Mouse (Mus musculus) hindbrain, embryonic 10.5 days (tissue): ENCODE results near the gene Lbx1. TPM values are rescaled to one million over a fixed set of nuclear protein-coding genes. Genes with fewer than 3 reads are reported as not detected.

Experiments
- DNase-seq: peaks from one replicate; pipeline ENCODE4 v3.0.0-alpha.2; 2017; ENCODE audit warnings: low spot score
- H3K27ac ChIP-seq: fragments of 300-500 bp; sonication (generic); 2 replicates; pipeline ENCODE4 v1.5.1; 2016; ENCODE audit warnings: mild to moderate bottlenecking, moderate library complexity
- H3K27me3 ChIP-seq: fragments of 300-500 bp; sonication (generic); 2 replicates; pipeline ENCODE4 v1.6.1; 2016; ENCODE audit warnings: mild to moderate bottlenecking; ENCODE audit not compliant: poor library complexity, insufficient read depth, severe bottlenecking
- H3K36me3 ChIP-seq: fragments of 300-500 bp; sonication (generic); 2 replicates; pipeline ENCODE4 v1.6.1; 2016; ENCODE audit warnings: mild to moderate bottlenecking, moderate library complexity
- H3K4me1 ChIP-seq: fragments of 300-500 bp; sonication (generic); replicated peaks from 2 replicates; pipeline ENCODE4 v1.6.1; 2016; ENCODE audit warnings: mild to moderate bottlenecking
- H3K4me3 ChIP-seq: fragments of 300-500 bp; sonication (generic); 2 replicates; pipeline ENCODE4 v1.5.1; 2016; ENCODE audit warnings: mild to moderate bottlenecking, moderate library complexity
- H3K9me3 ChIP-seq: fragments of 300-500 bp; sonication (generic); 2 replicates; pipeline ENCODE4 v1.6.1; 2016; ENCODE audit warnings: mild to moderate bottlenecking, moderate library complexity
- WGBS: fragments of 180-500 bp; shearing (Covaris S2); methylation state at CpG from one replicate; pipeline ENCODE4 v1.1.7; 2016; 5-methylcytosine and 5-hydroxymethylcytosine counted together
- polyA plus RNA-seq: library from polyadenylated mRNA; unstranded; fragments of >200 nt; fragmentation: Nextera tagmentation; extraction: Ambion mirVana; gene quantifications from 2 replicates; pipeline ENCODE4 v1.2.1, GENCODE M21; 2016

The Lbx1 gene
- polyA plus RNA-seq, 1 experiment from 2014 or later, result 8.9 TPM

DNA sequence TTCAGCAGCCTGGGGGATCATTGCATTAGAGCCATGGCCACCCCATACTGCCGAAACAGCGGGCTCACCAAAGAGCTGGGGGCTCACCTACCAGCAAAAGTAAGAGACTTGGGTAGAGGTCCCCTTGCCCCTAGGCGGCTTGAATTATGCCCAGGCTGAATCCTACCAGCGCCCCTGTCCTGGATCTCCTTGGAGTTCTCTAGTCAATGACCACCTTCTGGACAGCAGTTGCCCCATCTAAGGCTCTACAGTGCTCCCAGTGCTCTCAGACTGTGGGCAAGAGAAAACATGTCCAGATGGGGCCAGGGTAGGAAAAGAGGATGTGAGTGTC lies 6.4 kb upstream of the Lbx1 start:
- H3K9me3 ChIP-seq, result no peaks in the 10 kb centered on the region
- H3K27ac ChIP-seq, result no peak overlapping the region
- H3K36me3 ChIP-seq, result no peaks in the 10 kb centered on the region
- H3K4me1 ChIP-seq, result peaks cover 15% of the 10 kb centered on the region; the same call in 1 of the 2 replicates
- WGBS, result 5% methylated on average over 4 of the region's 4 CpGs
- no peak overlapping the region for H3K4me3 ChIP-seq
- H3K27me3 ChIP-seq, result peaks cover 100% of the 10 kb centered on the region
- DNase-seq, result no peak

- H3K4me1 ChIP-seq, result peaks cover 33% of the 10 kb centered on the region
- 8% methylated on average over 2 of the region's 2 CpGs for WGBS
- H3K36me3 ChIP-seq, result no peaks in the 10 kb centered on the region
- H3K4me3 ChIP-seq, result no peak overlapping the region
- H3K27me3 ChIP-seq, result peaks cover 100% of the 10 kb centered on the region
- DNase-seq, result no peak
- H3K27ac ChIP-seq, result no peak overlapping the region
- H3K9me3 ChIP-seq, result no peaks in the 10 kb centered on the region
These were observed 4.4 kb upstream of the Lbx1 start for GRCm38 (mm10) chr19:45240026-45240425.

- no peak for DNase-seq
- H3K36me3 ChIP-seq, result no peaks in the 10 kb centered on the region
- no peak overlapping the region for H3K27ac ChIP-seq
- no peak overlapping the region for H3K4me3 ChIP-seq
- WGBS, result 16% methylated on average over 1 of the region's 1 CpGs
- peaks cover 100% of the 10 kb centered on the region for H3K27me3 ChIP-seq
- peaks cover 38% of the 10 kb centered on the region for H3K4me1 ChIP-seq
- no peaks in the 10 kb centered on the region for H3K9me3 ChIP-seq
These were observed 3.6 kb upstream of the Lbx1 start for GRCm38 (mm10) chr19:45239191-45239590.

- H3K36me3 ChIP-seq, result no peaks in the 10 kb centered on the region
- H3K4me3 ChIP-seq, result no peak overlapping the region
- H3K9me3 ChIP-seq, result no peaks in the 10 kb centered on the region
- WGBS, result 3% methylated on average over 3 of the region's 3 CpGs
- no peak overlapping the region for H3K27ac ChIP-seq
- peak; percentile 12 for DNase-seq
- peaks cover 38% of the 10 kb centered on the region for H3K4me1 ChIP-seq
- H3K27me3 ChIP-seq, result peaks cover 100% of the 10 kb centered on the region
These were observed 2.1 kb upstream of the Lbx1 start for GRCm38 (mm10) chr19:45237665-45238209.

DNA sequence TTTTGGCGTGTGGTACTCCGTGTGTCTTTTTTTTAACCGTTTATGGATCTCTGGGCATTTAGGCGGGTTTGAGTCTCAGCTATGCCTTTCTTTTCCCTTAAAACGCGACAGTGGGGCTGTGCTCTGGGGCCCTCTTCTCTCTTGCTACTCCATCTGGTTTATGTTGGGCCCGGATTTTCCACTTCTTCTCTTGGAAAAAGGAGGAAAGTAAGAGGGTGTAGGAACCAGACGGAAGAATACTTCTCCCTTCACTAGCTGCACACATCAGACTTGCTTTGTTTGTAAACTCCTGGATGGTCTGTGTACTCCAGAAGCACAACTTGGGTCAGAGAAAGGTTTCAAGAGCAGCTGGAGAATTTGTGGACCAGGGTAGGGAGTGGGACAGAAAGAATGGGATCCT lies 1.5 kb upstream of the Lbx1 start:
- H3K27ac ChIP-seq, result no peak overlapping the region
- H3K36me3 ChIP-seq, result no peaks in the 10 kb centered on the region
- no peaks in the 10 kb centered on the region for H3K9me3 ChIP-seq
- H3K4me1 ChIP-seq, result peaks cover 31% of the 10 kb centered on the region
- 2% methylated on average over 8 of the region's 8 CpGs for WGBS
- DNase-seq, result no peak
- peak overlapping the region; percentile 38; the same call in 1 of the 2 replicates for H3K4me3 ChIP-seq
- peaks cover 100% of the 10 kb centered on the region for H3K27me3 ChIP-seq

- Histone ChIP-seq H3K27me3 (peaks cover 100% of the 10 kb centered on the region), H3K4me3 (peak overlapping the region; percentile 38), H3K9me3 (no peaks in the 10 kb centered on the region), H3K36me3 (no peaks in the 10 kb centered on the region), H3K4me1 (peaks cover 37% of the 10 kb centered on the region), H3K27ac (peak overlapping the region; percentile 50; the same call in 1 of the 2 replicates)
- peak; percentile 66 for DNase-seq
- WGBS, result under 1% methylated on average over 39 of the region's 39 CpGs
These were observed 841 bp upstream of the Lbx1 start for GRCm38 (mm10) chr19:45236363-45236942.

DNA sequence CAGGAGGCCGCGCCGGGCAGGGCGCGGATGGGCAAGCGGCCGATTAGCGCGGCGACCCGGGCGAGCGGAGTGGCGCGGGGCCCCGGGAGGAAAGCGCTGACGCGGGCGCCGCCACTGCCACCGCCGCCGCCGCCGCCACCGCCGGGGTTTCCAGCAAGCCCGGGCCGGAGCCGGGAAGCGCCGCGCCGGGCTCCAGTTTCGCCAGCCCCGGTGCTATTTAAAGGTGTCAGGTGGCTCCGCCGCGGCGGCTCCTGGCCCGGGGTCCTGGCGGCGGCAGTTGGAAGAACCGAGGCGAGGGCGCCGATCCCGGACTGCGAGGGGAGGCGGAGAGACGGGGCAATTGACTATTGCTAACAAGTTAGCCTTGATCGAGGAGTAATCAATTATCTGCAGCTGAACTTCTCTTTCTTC lies 276 bp downstream of the Lbx1 start:
- H3K9me3 ChIP-seq, result no peaks in the 10 kb centered on the region
- no peak for DNase-seq
- no peaks in the 10 kb centered on the region for H3K36me3 ChIP-seq
- H3K4me1 ChIP-seq, result peaks cover 49% of the 10 kb centered on the region
- H3K27ac ChIP-seq, result peak overlapping the region; percentile 36; the same call in 1 of the 2 replicates
- H3K27me3 ChIP-seq, result peaks cover 100% of the 10 kb centered on the region
- WGBS, result under 1% methylated on average over 53 of the region's 53 CpGs
- H3K4me3 ChIP-seq, result peak overlapping the region; percentile 38

- no peaks in the 10 kb centered on the region for H3K36me3 ChIP-seq
- under 1% methylated on average over 42 of the region's 42 CpGs for WGBS
- peak overlapping the region; percentile 36 for H3K27ac ChIP-seq
- peaks cover 54% of the 10 kb centered on the region for H3K4me1 ChIP-seq
- peak; percentile 69 for DNase-seq
- peak overlapping the region; percentile 38 for H3K4me3 ChIP-seq
- H3K9me3 ChIP-seq, result no peaks in the 10 kb centered on the region
- peaks cover 100% of the 10 kb centered on the region for H3K27me3 ChIP-seq
These were observed 811 bp downstream of the Lbx1 start for GRCm38 (mm10) chr19:45234771-45235231.

DNA sequence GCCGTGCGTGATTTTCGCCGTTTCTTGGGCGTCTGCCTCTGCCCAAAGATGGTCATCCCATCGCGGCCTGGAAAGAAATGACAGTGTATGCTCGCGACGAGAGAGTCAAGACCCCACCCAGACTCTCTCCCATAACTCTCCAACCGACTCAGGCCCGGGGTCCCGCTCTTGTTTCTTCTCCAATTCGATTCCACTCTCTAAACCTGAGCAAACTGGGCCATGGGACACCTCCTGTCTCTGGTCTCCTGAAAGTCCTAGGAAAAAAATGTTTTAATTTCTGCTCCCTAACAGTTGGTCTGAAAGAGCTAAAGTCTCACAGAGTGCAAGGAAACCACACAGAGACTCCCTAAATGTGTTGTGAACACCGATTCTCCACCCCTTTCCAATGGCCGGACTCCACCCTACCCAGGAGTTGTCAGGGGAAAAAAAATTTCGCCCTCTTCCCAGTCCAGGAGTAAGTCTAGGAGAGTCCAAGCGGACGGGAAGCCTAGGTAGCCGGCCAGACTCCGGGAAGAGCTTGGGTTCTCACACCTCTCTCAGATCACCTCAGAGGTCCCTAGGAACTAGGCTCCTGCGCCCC lies 1.3 kb downstream of the Lbx1 start:
- Histone ChIP-seq H3K9me3 (no peaks in the 10 kb centered on the region), H3K4me1 (peaks cover 59% of the 10 kb centered on the region), H3K36me3 (no peaks in the 10 kb centered on the region), H3K27ac (peak overlapping the region; percentile 40), H3K27me3 (peaks cover 100% of the 10 kb centered on the region), H3K4me3 (peak overlapping the region; percentile 38)
- WGBS, result 1% methylated on average over 22 of the region's 22 CpGs
- peak; percentile 58 for DNase-seq

GRCm38 (mm10) chr19:45233496-45234127 lies 2.0 kb downstream of the Lbx1 start:
- no peaks in the 10 kb centered on the region for H3K36me3 ChIP-seq
- H3K4me1 ChIP-seq, result peaks cover 65% of the 10 kb centered on the region
- H3K27me3 ChIP-seq, result peaks cover 100% of the 10 kb centered on the region
- peak; percentile 58 for DNase-seq
- peak overlapping the region; percentile 40 for H3K27ac ChIP-seq
- no peaks in the 10 kb centered on the region for H3K9me3 ChIP-seq
- H3K4me3 ChIP-seq, result peak overlapping the region; percentile 38
- under 1% methylated on average over 60 of the region's 60 CpGs for WGBS

DNA sequence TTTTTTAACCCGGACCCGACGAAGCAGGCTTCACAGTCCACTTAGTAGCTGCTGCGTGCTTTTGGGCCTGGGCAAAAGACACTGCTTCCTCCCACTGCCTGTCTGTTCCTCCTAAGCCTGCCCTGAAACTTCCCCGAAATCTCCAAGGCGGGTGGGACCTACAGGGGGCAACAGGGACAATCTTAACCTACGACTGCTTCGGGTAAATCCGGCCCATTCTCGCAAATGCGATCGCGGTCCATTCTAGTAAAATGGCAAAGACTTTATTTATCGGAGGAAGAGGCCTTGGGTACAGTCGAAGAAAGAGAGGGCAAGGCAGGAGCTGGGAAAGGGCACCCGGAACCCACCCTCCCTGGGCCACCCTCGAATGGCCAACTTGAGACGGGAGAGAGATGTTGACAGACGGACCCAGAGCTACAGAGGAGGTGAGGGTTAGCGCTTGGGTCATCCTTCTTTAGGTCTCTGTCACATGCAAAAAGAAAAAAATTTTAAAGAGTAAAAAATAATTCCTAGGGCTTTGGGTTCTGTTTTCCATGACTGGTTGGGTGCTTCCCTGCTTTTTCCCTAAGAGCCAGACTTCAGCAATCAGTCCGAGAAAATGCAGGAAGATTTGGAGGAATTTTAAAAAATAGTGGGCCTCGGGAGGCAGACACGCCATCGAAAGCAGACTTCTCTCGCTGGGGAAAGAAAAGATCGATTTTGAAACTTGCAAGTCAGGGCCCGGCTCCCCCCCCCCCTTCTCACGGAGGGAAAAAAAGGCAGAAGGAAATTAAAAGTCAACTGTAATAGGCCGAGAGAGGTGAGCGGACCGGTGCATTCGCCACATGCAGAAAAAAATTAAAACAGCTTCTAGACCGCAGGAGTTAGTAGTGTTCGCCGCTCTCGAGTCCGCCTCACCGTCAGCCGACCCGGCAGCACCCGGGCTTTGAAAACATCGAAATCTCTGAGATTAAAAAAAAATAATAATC lies 2.9 kb downstream of the Lbx1 start:
- Histone ChIP-seq H3K27me3 (peaks cover 100% of the 10 kb centered on the region), H3K36me3 (no peaks in the 10 kb centered on the region), H3K4me1 (peaks cover 65% of the 10 kb centered on the region), H3K4me3 (peak overlapping the region; percentile 38), H3K9me3 (no peaks in the 10 kb centered on the region), H3K27ac (no peak overlapping the region)
- 1% methylated on average over 42 of the region's 42 CpGs for WGBS
- DNase-seq, result peak; percentile 47

DNA sequence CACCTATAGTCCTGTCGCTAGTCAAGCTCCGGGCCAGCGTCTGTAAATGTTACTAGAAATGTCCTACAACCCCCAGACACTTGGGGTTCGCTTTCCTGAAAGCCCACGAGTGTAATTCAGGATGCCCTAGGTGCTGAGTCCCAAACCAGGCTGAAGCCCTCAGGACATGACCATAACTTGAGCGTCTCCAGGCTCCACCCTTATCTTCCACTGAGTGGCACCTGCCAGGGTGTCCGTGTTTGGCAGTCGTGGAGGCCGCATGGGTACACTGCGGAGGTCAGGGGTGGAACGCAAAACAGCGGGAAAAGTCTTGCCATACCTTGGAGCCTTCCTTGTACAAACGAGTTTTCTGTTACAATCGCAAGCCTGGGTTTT lies 3.6 kb downstream of the Lbx1 start:
- no peak for DNase-seq
- no peaks in the 10 kb centered on the region for H3K36me3 ChIP-seq
- H3K27me3 ChIP-seq, result peaks cover 100% of the 10 kb centered on the region
- 1% methylated on average over 14 of the region's 14 CpGs for WGBS
- H3K9me3 ChIP-seq, result no peaks in the 10 kb centered on the region
- peak overlapping the region; percentile 68 for H3K27ac ChIP-seq
- peaks cover 65% of the 10 kb centered on the region for H3K4me1 ChIP-seq
- peak overlapping the region; percentile 37 for H3K4me3 ChIP-seq
